Mouse (Mus musculus): ENCODE data around the gene Ipo11.

The Ipo11 gene

DNA sequence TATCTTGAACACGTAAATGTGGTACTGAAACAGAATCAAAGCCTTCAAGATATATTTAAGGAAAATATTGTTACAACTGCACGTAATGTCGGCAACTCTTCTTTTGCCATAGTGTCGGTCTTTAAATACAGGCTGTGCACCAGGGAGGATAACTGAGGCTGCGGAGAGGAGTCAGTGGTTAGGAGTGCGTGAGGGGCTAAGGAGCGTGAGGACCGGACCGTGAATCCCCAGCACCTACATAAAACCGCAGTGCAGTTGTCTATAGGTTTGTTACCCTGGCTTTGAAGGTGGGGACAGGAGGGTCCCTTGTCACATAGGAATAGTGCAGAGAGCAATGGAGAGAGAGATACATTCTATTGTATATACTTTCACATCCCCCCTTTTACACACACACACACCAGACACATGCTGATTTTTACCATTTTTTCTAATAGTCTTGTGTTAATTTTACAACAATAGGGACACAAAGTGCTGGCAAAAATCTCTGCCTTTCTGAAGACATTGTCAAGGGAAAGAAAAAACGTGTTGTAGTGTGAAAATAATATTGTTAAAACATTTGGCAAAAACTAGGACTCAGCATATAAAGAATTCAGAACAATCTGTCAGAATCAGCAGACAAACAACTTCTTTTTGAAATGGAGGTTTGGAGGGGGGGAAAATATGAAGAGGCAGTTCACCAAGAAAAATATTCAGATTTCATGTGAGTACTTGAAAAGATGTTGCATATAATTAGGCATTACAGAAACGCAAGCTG, 113.5 kb downstream of the Ipo11 start:
- intact Hi-C loops (cut with DNase I), result no loop called here

DNA sequence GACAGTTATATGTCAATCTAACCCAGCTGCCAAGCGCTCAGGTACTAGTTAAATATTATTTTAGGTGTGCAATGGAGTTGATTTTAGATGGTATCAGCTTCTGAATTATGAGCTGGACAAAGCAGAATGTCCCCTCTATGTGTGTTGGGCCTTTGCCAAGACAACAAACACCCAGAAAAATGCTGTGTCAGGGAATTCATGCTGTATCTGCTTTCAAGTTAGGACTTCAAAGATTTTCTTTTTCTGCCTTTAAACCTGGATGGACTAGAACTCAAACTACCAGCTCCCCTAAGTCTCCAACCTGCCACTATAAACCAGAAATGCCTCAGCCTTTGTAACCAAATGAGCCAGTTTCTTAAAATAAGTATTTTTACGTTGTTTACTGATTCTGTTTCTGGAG, 116.6 kb downstream of the Ipo11 start:
- intact Hi-C loops (cut with DNase I), result no loop called here

DNA sequence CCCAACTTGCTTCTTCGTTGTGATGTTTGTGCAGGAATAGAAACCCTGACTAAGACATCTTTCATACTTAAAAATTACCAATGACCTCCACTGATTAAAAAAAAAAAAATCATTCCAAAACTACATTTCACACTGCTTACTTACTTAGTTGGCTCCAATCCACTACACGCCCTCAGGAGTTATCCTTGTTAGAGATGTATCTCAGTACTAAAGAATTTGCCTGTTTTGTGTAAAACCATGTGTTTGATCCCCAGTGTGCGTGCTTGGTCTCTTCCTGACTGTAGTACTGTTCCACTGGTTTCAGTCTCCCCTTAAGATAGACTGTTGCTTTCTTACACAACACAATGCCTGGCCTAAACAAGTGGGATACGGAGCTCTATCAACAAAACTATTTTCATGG, 117.0 kb downstream of the Ipo11 start:
- intact Hi-C loops (cut with DNase I), result no loop called here

DNA sequence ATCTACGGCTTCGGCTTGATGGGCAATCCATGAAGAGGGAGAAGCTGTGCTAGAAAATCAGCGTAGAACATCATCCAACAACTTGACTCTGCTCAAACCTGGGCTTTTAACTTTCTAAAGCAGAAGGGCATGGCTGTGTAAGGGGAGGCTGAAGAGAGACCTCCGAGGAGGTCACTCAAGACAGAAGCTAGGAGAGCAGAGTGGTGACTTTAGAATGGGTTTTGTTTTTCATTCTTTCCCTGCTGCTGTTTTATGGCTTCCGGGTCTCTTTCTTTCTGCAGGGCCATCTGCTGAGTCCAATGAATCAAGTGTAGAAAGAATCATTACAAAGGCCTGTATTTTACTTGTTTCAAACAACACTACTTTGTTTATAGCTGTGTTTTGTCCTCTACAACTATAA, 119.7 kb downstream of the Ipo11 start:
- intact Hi-C loops (cut with DNase I), result no loop called here

DNA sequence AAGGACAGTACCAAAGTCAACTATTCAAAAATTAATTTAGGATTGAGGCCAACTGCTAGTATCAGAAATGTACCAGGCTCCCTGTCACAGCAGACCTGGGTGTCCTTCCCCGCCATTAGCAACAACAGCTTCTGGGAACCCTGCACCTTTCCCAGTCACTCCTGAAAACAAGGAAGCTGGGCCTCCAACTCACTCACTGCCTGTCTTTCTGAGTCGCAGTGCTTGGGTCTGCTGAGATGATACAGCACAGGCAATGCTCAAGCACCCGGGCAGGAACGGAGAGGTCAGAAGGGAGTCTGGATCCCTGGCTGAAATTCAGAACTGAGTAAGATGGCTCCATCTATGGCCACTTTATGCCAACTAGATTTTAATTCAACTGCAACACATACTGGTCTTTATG, 123.2 kb downstream of the Ipo11 start:
- intact Hi-C loops (cut with DNase I), result no loop called here

DNA sequence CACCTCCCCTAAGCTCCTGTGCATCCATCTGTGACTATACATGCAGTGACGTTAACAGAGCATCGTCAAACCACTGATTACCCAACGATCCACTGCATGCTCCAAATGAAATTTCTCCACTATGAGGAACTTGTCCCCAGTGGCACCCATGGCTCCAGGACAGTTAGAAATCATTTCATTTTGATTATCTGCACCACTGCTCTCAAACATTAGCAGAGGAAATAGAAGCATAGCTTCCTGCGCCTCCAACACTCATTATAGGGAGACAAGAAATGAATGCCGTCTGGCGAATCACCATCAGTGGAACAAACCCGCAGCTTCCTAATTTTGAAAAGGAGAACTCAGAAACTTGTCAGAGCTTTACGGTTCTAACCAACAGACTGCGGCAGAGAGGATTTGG, 123.7 kb downstream of the Ipo11 start:
- intact Hi-C loops (cut with DNase I), result no loop called here

DNA sequence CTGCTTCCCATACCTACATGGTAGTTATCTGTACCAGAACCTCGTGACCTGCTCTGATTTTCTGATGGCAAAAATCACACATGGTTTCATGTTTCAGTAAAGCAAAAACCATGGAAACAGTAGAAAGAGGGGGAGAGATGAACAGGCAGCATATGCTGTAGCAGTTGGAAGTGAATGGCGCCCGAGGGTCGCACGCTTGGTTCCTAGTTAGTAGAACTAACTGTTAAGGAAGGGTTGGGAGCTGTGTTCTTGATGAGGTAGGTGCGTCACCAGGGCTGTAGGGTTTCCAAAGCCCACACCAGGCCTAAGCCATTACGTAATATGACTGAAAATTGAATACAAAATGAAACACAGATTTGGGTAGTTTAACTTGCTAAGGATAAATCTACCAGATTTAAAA, 126.6 kb downstream of the Ipo11 start:
- intact Hi-C loops (cut with DNase I), result no loop called here

DNA sequence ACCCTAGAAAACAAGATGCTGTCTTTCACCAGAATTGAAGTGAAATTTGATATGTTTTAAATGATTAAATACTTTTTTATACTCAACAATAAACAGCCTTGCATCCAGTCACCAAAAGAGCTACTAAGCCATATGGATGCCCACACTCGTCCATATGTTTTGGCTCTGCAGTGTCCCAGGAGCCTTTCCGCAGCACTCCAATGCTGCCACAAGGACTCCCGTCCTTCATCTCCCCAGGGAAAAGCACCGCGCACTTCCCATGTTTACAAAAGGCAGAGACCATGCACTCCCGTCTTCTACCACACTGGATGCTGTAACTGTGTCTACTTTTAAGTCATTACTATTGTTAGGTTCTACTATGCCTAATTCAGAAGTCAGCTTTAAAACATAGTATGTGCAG, 127.9 kb downstream of the Ipo11 start:
- intact Hi-C loops (cut with DNase I), result no loop called here

DNA sequence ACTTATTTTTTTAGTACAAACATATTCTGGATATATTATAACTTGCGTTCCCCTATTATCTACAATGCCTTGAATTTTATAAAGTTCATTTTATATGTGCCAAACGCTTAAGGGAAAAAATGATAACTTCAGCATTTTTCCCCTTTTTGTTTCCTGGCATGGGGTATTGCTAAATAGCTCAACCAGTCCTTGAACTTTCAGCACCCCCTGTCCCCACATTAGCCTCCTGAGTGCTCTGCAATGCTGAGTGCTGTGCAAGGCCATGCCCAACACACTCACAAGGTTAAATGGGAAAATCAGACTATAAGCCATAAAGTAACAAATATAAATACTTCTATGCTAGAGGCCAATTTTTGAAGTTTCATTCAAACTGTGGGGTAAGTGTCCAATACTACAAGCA, 128.4 kb downstream of the Ipo11 start:
- intact Hi-C loops (cut with DNase I), result no loop called here

DNA sequence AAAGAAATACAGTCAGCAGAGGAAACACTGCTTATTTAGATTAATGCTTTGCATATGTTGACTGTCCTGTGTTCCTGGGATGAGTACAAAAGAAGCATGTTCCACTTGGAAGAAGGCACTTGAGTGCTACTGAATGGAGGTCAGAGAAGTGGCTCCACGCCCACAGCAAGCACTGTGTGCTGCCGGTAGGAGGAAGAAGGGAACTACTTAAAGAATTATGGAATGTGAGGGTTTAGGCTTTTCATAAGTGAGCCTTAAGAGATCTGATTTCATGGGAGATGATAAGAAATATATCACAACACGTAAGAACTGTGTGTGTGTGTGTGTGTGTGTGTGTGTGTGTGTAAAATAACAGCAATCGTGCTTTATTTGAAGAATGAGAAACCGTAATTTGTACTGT, 129.5 kb downstream of the Ipo11 start:
- intact Hi-C loops (cut with DNase I), result no loop called here

DNA sequence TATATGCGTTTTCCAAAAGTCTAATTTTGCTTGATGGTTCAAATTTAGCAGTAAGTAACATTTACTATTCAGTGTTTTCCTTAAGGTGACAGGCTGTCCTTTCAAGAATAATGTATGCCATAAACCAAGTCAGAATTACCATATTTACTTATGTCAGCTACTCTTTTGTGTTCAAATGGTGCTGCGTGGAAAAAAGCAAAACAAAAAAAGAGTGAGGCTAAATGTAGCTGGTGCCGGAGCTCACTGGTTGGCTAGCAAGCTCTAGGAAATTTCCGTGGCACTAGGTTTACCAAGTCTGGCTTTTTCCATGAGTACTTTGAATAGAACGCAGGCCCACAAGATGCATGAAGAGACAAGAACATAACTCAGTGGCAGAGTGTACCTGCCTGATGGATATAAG, 131.6 kb downstream of the Ipo11 start:
- intact Hi-C loops (cut with DNase I), result no loop called here

DNA sequence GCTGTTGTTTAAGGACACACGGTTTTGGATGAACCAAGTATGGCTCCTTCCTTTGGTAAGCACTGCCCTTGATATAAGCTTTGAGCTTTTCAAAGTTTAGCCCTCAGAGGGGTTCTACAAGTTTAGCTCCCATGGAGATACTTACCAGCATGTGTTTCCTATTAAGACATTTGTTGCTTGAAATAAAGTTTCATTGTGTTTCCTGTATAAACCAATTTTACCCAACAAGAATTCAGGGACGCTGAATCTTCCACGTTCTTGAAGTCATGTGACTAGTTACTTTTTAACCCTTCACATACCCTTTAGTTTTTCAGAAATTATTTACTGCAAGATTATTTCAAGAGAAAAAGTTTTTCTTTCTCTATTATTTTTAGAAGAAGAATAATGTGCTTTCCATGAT, 138.7 kb downstream of the Ipo11 start:
- intact Hi-C loops (cut with DNase I), result no loop called here

DNA sequence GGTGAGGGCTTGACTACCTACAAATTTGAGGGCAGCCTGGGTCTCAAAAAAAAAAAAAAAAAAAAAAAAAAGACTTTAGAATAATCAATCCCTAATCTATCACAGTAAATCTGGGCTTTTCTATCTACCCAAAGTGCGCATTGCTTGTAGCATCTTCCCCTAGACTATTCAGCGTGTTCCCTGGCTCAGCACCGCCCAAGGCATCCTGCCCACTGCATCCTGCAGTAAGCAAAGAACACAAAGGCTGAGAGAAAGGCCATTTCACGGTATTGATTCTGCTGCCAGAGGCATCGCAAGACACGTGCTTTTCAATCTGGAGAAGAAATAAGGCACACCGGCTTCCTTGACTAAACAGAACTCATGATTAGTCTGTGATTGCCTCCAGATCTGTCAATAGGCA, 147.9 kb downstream of the Ipo11 start:
- intact Hi-C loops (cut with DNase I), result no loop called here

DNA sequence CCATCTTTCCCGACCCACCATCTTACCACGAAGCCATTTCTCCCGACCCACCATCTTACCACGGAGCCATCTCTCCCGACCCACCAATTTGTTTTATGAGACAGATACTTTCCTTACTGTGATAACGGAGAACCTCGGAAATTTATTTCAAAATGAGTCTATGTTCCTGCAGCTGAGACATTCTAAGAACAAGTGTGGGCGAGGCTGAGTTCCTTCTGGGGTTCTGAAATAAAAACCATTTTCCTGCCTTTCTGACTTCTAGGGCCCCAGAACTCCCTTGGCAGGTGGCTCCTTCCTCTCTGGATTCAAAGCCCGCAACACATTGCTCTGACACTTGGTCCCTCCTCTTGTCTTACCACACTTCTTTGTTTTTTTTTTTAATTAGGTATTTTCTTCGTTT, 168.0 kb downstream of the Ipo11 start:
- intact Hi-C loops (cut with DNase I), result no loop called here

DNA sequence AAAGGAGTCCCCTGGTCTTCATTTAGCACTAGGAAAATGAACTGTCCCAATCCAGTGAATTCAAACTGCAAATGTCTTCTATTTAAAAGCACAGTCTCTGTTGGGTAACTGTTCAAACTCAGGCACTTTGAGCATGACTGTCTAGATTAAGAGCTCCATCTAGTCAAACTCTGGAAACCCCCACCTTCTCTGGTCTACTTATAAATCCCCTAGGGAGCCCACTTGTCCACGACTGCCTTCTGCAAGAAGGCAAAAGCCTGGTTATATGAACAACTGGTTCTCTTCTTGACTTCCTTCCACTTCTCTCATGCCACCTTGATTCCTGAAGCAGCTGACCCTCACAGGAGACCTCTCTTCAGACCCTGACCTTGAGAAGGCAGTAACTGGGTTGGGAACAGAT, 174.1 kb downstream of the Ipo11 start:
- intact Hi-C loops (cut with DNase I), result no loop called here

DNA sequence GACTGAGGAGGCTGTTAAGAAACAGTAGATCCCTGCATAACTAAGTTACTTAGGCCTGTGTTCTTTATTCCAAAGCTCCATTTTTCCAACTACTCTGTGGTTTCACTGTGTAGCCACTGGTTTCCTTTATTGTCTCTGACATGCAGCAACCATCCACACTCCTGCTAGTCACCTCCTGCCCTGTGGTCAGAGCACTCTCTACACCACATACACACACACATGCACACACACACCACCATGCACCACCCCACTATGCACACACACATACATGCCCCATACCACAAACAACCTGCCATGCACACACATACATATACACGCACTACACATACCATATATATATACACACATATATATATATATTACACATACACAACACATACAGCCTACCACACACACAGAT, 175.1 kb downstream of the Ipo11 start:
- intact Hi-C loops (cut with DNase I), result no loop called here

DNA sequence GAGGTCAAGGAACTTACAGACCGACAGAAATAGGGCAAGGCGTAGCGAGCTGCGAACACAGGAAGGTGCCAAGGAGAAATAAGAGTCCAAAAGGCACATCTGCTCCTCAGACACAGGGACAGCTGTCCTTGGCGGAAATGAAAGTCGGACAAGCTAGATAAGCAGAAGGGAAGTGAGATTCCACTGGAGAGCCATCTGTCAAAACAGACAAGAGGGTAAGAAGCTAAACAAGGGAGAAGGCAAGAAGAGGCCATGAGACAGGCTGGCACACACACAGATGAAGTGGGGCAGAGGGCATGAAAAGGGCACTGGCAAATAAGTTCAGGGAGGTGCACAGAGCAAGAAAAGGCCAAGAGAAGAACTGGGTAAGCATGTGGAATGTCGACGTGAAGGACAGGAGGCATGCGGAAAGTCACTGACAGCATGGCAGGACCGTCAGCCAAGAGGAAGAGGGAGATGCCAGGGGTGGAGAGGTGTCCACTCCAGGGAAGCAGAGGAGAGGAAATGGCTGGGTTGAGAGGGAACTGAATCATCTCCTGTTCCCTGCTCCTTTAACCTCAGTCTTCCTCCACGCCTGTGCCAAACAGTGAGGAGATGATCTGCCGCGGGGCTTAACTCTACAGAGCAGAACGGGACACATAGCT, 176.4 kb downstream of the Ipo11 start:
- intact Hi-C loops (cut with DNase I), result no loop called here

DNA sequence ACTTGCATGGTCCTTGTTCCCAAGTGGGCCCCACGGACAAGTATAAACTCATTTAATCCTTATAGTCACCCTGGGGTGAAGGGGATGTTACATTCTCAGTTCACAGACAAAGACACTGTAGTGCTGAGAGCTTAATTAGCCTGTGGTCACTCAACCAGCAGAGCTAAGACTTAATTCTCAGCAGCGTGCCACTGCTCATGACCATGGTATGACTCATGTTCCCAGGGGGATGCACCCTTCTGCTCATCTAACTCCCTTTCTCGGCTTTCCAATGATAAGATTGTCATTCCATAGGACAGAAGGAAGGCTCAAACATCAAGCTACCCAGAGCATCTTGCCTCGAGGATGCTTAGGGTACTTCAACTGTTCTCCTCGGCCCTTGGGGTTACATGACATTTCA, 180.9 kb downstream of the Ipo11 start:
- intact Hi-C loops (cut with DNase I), result no loop called here

DNA sequence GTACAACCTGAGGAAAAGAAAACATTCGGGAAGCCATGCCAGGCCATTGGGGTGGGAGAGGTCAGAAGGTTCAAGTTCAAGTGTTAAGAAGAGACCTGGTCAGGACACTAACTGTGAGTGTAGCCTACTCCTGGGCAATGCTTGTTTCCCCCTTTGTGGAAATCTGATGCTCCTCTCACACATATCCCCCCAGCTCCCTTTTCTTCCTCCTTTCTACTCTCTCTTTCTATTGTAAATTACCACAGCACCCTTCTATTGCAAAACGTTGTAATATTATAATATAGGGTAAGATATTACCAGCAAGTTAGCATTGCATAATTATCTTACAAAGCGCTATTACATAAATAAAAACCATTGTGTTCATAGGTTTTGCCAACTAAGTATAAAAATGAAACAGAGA, 182.5 kb downstream of the Ipo11 start:
- intact Hi-C loops (cut with DNase I), result no loop called here

DNA sequence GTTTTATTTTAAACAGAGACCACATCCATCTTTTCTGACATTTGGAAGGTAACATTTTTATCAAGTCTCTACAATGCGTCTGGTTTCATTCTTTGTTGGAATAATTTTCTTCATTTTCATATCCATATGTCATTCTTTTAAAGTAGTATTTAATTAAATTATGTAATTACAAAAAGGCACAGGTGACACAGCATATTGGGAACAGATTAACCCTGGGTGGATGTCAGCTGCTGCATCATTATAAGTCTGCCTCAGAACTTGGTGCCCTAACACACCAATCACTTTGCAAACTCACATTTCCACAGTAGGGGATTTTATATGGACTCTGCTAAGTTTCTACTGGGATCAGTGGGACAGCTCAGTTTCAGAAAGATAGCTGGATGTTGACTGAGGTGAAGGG, 184.8 kb downstream of the Ipo11 start:
- intact Hi-C loops (cut with DNase I), result no loop called here

DNA sequence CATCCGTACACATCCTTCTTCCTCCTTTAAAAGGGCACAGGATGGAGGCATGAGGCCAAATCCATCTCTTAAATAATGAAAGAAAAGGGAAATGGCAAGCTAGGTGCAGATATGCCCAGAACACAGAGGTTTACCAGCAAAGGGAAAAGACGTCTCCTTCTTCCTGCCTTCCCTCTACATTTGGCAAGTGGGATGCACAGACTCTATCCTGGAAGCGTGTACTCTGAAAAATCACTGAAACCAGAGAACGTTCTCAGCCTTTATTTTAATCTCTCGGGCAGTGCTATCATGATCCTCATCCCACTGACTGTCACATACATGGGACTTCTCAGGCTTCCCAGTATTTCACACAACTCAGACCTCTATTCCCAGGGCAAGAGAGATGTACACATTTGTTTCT, 189.9 kb downstream of the Ipo11 start:
- intact Hi-C loops (cut with DNase I), result no loop called here

DNA sequence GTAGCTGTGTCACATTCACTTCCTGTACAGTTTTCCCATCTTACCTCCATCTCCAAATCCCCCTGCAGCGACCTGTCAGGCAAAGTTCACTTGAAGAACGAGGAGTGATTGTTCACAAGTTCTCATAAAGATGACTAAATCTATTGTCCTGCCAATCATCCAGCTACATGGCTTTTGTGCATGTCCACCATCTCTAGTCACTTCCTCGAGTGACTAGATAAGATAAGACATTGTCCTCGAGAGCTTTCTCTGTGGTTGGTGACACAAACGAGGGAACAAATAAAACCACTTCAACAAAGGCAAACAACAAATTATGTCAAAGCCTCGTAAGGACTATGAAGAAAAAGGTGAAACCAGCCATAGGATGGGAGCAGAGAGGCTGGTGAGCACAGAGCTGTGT, 191.6 kb downstream of the Ipo11 start:
- intact Hi-C loops (cut with DNase I), result no loop called here

All from adrenal gland (tissue).